Mouse (Mus musculus): Measurements from ENCODE around the gene Lrwd1.
"Not testable (repeated sequence)": the region's sequence is repeated elsewhere in the genome, so short reads cannot be mapped to it uniquely, and the experiment has no call there.

The Lrwd1 gene

DNA sequence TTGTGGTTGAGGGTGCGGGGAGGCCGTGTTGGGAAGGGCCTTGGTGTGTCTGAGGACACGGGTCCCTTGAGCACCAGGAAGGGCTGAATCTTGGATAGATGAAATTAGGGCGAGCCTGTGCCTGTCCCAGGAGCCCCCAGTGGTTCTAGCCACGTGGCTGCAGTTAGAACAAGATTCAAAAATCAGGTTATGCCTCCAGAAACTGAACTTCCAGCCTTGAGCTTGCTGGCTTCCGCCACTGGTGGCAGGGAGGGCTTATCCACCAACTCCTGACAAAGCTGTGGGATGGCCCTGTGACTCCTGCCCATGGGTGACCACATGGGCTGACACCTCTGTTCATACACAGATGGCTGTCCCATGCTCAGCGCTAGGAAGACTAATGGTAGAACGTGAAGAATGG, 11.8 kb upstream of the Lrwd1 start:
- no peak for DNase-seq (ENCODE audit: low read depth, low spot score)

DNA sequence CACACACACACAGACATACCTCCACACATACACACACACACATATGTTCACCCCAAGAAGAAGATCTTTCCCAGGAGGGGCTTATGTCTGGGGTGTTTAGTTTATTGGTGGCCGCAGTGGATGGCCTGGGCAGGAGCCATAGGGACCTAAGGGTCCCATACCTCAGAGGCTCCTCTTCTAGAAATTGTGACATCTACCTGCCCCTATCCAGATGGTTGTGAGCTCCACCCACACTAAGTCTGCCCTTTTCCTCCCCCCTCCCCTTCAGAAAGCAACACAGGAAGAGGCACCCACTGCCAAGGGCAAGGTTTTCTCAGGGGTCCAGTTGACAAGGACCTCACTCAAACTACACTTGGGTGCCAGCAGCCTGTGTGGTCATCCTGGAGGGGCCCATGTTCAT, 11.1 kb upstream of the Lrwd1 start:
- peak; percentile 19 for DNase-seq (ENCODE audit: low read depth, low spot score)

DNA sequence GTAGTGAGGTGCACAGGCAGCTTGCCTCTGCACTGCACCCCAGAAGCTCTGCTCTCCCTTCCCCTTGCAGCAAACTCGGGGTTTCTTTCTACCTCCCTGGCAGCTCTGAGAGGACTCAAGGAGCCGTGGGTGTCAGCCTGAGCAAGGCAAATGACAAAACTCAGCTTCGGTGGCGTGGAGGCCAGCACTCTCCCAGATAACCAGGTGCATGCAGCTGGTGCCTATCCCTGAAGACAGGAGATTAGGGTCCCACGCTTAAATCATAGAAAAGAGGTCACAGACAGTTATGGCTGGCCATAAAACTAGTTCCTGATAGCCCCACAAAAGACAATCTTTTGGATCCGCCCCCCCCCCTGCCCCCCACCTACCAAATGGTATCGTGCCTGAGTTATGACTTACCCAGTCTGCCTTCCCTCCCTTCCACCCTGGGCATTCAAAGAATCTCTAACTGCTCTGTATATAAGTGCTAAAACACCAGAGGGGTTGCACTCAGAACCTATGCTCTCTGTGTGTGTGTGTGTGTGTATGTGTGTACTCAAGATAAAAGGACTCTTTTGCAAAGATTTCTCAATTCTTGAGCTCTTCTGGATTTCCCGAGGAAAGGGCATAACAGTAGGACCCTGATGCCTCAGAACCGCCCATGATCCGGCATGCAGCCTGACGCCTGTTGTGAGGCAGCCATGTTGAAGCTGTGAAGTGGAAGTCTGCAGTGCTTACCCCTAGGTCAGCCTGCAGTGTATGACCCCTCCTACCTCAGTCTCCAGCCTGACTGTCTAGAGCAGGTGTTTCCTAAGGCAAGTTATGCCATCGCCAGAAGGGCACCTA, 8.9 kb upstream of the Lrwd1 start:
- DNase-seq (ENCODE audit: low read depth, low spot score): no peak

DNA sequence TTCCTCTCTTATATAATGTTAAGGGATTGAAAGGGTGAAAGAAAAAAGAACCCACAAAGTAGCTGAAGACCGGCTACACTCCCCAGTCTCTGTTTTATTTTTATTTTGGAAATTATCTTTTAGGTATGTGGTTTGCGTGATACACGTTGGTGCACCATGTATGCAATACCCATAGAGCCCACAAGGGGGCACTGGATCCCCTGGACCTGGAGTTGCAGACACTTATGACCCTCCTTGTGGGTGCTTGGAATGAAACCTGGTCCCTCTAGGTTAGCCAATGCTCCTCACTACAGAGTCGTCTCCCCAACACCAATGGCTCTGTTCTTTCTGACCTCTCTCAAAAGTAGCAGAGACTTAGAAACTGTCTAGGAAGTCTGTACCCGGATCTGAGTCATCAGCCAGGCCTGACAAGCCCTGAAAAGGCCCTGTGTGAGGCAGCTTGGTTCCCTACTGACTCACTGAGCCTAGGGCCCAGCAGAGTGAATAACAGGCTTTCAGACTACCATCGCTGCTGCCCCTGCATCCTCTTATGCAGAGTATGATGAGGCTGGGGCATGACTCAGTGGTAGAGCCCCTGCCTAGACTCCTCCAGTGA, 7.4 kb upstream of the Lrwd1 start:
- DNase-seq (ENCODE audit: low read depth, low spot score): peak; percentile 36

DNA sequence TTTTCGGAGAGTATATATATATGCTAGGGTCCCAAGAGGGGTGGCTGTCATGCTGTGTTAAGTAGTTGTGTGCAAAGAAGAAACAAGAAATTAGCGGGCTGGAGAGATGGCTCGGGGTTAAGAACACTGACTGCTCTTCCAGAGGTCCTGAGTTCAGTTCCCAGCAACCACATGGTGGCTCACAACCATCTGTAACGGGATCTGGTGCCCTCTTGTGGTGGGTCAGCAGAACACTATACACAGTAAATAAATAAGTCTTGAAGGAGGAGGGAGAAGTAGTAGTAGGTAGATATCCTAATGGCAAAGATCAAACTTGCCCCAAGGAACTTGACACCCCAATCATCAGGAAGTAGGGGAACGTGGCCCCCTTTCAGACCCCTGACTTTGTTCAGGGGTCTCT, 6.9 kb upstream of the Lrwd1 start:
- DNase-seq (ENCODE audit: low read depth, low spot score): peak; percentile 49

DNA sequence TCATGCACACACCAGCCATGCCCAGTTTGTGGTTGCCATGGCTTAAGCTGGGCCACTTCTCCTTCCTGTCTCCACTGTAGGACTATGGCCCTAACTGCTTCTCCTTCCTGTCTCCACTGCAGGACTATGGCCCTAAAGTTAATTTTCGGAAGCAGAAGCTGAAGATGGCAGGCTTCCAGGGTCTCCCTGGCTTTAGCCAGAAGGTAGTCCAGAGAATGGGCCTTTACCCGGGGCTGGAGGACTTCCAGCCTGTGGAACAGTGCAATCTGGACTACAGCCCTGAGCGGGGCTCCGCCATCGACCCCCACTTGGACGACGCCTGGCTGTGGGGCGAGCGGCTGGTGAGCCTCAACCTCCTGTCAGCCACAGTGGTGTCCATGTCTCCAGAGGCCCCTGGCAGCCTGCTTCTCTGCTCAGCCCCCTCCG, 4.2 kb upstream of the Lrwd1 start:
- no peak for DNase-seq (ENCODE audit: low read depth, low spot score)

DNA sequence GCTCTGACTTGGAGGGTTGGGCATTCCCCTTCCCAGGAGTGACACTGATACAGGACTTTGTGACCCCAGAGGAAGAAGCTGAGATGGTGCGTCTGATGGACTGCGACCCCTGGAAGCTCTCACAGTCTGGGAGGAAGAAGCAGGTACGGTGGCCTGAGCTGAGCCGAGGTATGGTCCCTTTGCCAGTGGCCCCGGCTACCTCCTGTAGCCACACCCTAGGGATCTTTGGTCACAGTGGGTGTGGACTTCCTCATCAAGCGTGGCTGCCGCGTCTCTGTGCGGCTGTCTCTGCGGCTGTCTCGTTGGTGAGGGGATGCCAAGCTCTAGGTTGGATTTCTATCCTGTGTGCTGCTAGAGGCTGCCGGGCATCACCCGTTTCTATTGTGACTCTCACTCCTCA, 3.5 kb upstream of the Lrwd1 start:
- DNase-seq (ENCODE audit: low read depth, low spot score): no peak

DNA sequence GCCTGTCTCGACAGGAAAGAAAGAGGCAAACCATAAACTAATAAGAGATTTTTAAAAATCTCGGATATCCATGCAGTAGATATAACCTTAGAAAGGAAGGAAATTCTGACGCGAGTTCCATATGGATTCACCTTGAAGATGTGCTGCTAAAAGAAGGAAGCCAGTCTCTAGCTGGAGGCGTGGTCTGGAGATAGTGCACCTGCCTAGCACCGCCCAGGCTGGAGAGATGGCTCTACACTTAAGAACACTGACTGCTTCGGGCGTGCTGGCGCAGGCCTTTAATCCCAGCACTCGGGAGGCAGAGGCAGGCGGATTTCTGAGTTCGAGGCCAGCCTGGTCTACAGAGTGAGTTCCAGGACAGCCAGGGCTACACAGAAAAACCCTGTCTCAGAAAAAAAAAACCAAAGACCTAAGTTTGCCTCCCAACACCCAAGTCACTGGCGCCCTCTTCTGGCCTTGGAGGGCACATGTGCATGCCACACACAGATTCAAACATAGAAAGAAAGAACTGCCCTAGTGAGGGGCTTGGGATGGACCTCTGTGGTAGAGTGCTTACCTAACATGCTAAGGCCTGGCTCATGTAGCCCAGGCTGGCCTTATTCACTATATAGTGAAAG, 1.9 kb upstream of the Lrwd1 start:
- DNase-seq (ENCODE audit: low read depth, low spot score): peak; percentile 85

DNA sequence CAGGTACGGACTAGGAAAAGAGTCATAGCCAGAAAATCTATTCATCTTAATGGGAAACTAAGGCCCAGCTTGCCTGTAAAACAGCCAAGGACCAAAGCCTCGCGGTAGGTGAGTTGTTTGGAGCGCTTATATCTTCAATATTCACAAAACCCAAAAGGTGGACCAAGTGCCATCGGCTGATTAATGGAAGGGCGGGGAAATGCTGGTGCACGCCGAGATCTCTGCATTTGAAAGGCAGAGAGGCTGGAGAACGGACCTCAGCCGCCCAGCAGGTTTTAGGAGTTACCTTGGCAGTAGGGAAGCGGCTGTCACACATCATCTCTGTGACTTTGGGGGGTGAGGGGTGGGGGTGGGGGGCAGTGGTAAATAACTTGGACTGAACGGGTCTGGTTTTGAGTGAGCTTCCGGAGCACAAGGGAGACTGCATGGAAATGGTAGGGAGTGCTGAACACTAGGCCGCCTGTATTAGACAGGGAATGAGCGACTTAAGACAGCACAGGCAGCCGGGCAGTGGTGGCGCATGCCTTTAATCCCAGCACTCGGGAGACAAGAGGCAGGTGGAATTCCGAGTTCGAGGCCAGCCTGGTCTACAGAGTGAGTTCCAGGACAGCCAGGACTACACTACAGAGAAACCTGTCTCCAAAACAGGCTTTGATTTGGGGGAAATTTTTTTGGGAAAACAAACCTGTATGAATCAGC, 567 bp upstream of the Lrwd1 start:
- DNase-seq (ENCODE audit: low read depth, low spot score): no peak

DNA sequence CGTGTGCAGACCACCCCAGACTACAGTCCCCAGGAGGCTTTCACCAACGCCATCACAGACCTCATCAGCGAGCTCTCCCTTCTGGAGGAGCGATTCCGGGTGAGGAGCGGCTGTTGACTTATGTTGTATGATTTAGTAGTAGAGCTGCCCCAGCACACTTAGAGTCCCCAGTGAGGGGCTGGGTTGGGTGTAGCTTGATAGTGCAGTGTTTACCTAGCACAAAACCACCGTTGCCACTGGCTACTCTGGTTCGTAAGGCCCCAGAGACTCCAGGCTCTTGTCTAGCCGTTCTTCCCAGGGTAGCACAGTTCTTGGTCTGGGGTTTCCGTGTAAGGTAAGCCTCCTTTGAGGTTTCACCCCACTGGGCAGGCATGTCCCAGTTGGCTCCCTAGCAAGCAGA, 13.7 kb downstream of the Lrwd1 start:
- no peak for DNase-seq (ENCODE audit: low read depth, low spot score)

DNA sequence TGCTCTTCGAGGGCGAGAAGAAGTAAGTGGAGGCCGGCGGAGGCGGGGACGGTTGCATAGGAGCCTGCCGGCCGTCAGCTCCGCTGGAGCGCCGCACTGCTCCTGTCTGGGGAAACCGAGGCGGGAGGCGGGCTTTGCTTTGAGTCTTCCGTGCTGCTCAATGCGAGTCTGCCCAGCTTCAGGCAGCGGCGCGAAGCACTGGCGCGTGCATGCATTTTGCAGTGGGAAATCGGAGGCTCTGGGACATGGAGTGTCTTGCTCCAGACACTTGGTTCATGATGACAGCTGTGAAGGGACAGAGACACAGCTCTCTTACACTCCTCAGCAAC, 19.1 kb downstream of the Lrwd1 start:
- no peak for DNase-seq (ENCODE audit: low read depth, low spot score)

DNA sequence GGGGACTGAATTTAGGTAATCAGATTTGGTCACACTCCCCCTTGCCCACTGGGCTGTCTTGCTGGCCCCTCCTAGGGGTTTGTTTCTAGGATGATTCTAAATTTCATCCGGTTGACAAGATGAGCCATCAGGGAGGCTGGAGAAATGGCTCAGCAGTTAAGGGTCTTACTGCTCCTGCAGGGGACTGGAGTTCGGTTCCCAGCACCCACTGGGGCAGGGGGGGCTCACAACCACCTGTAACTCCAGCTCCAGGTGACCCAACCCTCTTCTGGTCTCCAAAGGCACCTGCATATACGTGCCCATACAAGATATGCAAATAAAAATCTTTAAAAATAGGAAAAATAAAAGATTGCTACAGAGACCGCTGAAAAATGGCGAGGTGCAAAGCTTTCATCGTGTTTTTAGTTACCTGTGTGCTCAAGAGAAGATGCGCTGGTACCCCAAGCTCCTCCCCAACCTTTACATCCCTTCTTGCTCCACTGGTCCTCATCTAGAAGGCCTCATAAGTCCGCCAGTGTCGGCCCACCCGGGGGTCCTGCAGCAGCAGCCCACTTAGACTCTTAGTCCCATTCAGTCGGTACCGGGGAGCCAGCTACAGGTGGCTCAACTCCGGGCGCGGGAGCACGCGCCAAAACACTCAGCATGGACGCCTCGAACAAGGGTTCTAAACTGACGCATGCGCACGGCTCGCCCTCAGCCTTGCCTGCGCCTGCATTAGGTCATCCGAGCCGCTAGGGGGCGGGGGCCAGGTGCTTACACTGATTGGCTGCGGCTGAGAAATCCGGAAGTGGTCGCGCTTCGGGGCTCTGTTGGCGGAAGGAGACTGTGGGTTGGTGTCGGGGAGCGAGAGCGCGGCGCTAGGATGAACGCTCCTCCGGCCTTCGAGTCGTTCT, 19.7 kb downstream of the Lrwd1 start, which contains the start of gene Polr2j:
Gene Polr2j (plus strand): TSS at position 741 of the 893 bp plus-strand sequence.
- DNase-seq (ENCODE audit: low read depth, low spot score): peak; percentile 99

DNA sequence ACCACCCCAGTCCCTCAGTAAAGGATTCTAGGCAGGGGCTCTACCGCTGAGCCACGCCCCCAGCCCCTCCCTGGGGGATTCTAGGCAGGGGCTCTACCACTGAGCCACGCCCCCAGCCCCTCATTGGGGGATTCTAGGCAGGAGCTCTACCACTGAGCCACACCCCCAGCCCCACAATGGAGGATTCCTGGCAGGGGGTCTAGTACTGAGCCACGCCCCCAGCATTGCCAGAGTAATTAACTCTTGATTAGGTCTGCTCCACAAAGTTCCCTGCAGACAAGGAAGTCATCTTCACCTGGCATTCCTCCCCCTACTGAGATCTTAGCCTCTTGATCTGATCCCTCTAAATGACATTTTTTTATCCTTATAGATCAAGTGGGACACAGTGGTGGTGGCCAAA, 22.3 kb downstream of the Lrwd1 start:
- DNase-seq (ENCODE audit: low read depth, low spot score): not testable (repeated sequence)

DNA sequence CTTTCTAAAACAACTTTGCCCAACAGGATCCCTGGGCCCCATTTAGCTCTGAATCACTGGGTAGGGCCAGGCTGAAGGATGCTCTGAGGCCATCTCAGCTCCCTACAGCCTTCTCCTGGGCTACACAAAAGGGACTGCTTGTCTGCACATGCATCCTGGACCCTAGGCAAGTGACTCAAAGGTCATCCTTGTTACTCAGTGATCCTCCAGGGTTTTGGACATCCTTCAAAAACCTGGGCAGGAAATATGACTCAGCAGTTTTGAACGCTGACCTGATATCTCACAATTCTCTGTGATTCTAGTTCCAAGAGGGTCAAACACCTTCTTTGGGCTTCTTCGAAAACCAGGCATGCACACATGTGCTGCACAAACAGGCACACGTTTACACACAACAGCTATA, 26.8 kb downstream of the Lrwd1 start:
- DNase-seq (ENCODE audit: low read depth, low spot score): no peak

DNA sequence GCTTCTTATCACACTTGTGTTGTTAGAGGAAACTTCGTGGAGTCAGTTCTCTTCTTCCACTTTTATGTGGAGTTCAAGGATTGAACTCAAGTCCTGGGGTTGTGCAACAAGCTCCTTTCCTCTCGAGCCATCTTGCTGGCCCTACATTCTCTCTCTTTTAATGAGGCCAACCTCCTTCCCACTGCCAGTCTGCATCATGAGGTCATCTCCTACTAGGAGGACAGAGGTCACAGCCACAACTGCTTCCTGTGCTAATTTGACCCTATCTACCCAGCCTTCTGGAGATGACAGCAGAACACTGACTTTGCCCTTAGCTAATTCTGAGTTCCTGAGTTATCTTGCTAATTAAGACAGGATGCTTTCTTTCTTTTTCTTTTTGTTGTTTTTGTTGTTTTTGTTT, 27.4 kb downstream of the Lrwd1 start:
- DNase-seq (ENCODE audit: low read depth, low spot score): no peak

DNA sequence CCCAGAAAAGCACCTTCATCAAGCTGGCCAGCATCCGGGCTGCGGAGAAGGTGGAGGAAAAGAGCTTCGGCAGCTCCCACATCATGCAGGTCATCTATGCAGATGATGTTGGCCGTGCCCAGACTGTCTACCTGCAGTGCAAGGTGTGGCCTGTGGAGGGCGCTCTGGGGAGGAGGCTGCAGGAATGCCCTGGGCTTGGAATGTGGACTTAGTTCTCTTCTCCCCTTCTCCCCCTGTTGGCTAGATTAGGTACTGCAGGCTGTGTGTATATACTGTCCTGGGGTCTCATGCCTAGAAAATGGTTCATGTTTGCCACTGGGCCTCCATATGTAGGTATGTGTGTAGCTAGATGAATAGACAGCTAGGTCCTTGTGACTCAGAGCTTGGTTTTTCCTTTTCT, 31.4 kb downstream of the Lrwd1 start:
- peak; percentile 65 for DNase-seq (ENCODE audit: low read depth, low spot score)

DNA sequence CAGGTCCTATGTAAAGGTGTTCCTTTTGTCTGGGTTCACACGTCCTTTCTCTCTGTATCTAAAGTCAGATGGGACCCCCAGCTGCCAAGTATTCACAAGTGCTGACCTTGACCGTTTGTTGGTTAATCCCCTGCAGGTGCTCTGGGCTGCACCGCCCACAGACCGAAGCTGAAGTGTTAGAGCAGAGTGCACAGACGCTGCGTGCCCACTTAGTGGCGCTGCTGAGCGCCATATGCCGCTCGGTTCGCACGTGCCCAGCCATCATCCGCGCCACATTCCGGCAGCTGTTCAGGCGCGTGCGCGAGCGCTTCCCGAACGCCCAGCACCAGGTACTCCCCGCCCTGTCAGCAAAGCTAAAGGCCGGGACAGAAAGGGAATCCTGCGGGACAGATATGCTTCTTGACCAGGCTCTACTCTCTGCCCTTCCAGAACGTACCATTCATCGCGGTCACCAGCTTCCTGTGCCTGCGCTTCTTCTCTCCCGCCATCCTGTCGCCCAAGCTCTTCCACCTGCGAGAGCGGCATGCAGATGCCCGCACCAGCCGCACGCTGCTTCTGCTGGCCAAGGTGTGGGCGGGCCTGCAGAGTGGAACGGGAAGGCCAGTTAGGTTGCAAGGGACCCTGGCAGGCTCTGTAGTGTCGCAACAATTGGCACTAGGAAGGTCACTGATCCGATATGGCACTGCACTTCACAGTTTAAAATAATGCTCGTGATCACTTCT, 33.6 kb downstream of the Lrwd1 start:
- peak; percentile 92 for DNase-seq (ENCODE audit: low read depth, low spot score)

DNA sequence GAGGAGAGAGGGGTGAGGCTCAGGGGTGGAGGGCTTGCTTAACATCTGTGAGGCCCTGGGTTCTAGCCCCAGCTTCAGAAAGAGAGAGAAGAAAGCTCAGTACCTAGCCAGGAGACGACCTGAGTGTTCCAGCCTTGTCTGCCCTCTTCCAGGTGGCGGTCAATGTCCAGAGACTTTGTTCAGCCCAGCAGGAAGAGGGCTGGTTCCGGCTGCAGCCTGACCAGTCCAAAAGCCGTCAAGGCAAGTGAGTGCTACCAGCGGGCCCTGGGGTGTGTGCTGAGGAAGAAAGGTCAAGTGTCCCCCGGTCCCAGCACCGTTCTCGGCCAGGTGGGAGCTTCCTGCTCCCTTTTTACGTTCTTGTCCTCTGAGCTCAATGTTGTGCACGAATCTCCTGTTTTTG, 37.3 kb downstream of the Lrwd1 start:
- no peak for DNase-seq (ENCODE audit: low read depth, low spot score)

DNA sequence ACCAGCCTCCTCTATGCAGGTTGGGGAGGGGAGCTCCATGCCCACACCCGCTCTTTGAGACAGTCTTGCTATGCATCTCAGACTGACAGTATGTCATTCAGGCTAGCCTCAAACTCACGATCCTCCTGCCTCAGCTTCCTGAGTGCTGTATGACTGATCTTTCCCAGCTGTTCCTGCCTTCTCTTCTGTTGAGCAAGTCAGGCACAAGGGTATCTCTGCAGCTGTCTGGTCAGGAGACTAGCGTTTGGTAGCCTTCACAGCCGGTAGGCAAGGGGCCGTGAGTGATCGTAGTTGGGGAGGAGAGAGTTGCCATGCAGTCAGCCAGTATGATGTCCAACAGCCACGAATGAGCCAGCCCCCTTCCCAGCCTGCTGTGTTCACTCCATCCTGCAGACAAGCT, 40.8 kb downstream of the Lrwd1 start:
- DNase-seq (ENCODE audit: low read depth, low spot score): no peak

DNA sequence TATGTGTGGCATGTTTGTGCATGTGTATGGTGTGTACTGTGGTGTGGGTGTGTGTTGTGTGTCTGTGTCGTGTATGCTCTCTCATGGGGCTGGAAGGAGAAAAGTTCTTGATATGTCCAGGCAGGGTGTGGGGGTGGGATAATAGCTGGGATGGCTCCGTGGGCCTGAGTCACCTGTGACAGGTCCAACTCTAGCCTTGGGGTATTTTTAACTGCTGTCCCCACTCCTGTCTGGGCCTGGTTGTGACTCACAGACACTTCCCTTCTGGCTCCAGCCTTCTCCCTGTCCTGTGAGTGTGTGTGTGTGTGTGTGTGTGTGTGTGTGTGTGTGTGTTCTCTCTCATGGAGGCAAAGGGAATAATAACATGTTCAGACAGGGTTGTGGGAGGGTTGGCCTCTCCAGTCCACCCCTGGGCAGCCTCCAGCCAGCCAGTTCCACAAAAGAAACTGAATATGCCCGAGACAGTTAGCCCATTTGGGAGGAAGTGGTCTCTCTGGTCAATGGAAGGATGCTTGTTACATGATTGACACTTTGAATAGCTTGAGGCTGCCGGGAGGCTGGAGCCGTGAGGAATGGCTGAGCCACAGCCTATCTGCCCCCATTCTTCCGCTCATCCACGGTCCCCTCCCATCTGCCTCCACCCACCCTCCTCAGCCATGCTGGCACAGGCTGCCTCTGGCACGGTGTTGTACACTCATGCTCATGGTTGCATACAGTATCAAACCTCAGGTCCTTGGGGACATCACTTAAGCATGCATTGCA, 41.4 kb downstream of the Lrwd1 start:
- DNase-seq (ENCODE audit: low read depth, low spot score): no peak
